Mouse (Mus musculus): ENCODE results near the gene Lztfl1. TPM values are rescaled to one million over a fixed set of nuclear protein-coding genes. Genes with fewer than 3 reads are reported as not detected.

Gene Lztfl1
- total RNA-seq (2014; fragmentation: Nextera tagmentation) = 78.5 and 97.2 TPM in 2 replicates
- total RNA-seq (2017) = 40.9 and 49.3 TPM in 2 replicates
- 1.4 and 1.8 TPM in 2 replicates for polyA plus RNA-seq (2012)

DNA sequence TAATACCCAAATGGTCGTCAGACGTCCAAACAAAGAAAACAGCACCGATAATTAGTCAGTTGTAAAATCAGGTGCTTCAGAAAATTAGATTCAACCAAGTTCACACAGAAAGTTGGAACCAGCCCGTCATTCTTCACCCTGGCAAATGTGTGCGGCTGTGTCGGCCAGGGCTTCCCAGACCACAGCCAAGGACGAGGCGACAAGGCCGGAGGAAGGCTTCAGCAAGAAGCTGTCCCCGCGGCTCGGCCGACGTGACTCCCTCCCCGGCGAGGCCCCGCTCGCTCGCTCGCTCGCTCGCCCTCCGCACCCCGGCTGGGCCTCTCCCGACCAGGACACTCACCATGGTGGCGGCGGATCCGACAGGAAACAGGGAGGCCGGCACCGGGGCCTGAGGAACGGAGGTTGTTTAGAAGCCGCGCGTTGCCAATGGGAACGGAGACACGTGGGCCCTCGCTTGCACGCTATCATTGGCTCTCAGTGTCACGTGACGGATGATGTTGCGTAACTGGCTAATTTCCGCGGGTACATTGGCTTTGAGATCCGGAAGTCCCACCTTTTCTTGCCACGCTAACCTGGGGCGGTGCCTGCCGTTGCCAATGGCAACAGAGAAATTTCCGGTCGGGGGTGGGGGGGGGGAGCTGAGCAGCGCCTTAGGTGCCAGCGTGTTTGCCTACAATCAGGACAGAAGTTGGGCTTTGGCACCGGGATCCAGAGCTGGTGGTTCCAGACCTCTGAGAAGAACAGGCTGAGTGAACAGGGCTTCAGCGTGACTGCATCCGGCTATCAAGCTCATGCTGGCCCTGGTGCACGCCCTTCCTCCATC lies at the start of gene Lztfl1:
Gene Lztfl1 (minus strand): TSS at position 512 of the 823 bp plus-strand sequence.
- Histone ChIP-seq H3K36me3 (replicated peaks) (peaks cover 7% of the 10 kb centered on the region), H3K27me3 (ENCODE audit: insufficient read depth, low read length) (no peaks in the 10 kb centered on the region), H3K9me3 (replicated peaks) (no peaks in the 10 kb centered on the region), H3K4me1 (ENCODE audit: insufficient read depth, low read depth, low read length) (peaks cover 11% of the 10 kb centered on the region; the same call in 1 of the 2 replicates), H3K4me3 (ENCODE audit: low read depth, low read length) (peak within 1 kb of the TSS; percentile 72)
- ATAC-seq (ENCODE audit: extremely low read depth, insufficient number of reproducible peaks, low FRiP score, poor library complexity, severe bottlenecking) (peak; percentile 99), DNase-seq (ENCODE audit: low spot score) (peak; percentile 75)
- TF ChIP-seq TAL1 (conservative IDR thresholded peaks at IDR 0.05; ENCODE audit: low read depth, low read length) = no peak
- TF ChIP-seq CTCF (IDR thresholded peaks at IDR 0.05; ENCODE audit: low read depth, low read length) = no peak
- TF ChIP-seq POLR2AphosphoS5 (IDR thresholded peaks at IDR 0.05; ENCODE audit: insufficient replicate concordance, low read depth, low read length) = no peak
- no peak for TF ChIP-seq GATA2 (IDR thresholded peaks at IDR 0.05; ENCODE audit: borderline replicate concordance, low read depth, low read length)
- no peak for TF ChIP-seq GATA1 (IDR thresholded peaks at IDR 0.05; ENCODE audit: borderline replicate concordance, low read length)

DNA sequence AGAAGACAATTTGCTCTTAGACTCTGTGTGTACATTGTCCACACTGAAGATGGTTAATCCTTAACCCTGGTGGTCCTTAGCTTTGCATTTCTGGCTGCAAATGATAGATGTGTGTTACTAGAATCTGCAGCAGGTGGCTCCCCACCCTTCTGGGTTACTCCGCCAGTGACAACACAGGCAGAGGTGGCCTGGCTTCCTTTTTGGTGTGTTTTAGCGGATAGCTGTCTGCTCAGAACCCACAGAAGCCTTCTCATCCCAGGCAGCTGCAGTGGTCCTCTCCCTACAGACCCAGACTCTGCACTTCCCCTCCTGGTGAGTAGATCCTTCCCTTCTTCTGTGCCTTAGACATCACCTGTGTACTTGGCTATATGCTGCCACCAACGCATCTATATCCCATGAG lies 49.5 kb upstream of the Lztfl1 start:
- Histone ChIP-seq H3K36me3 (replicated peaks) (no peaks in the 10 kb centered on the region), H3K4me3 (ENCODE audit: low read depth, low read length) (no peak overlapping the region), H3K9me3 (replicated peaks) (no peaks in the 10 kb centered on the region), H3K4me1 (ENCODE audit: insufficient read depth, low read depth, low read length) (peaks cover 4% of the 10 kb centered on the region), H3K27me3 (ENCODE audit: insufficient read depth, low read length) (peaks cover 23% of the 10 kb centered on the region)
- no peak for DNase-seq (ENCODE audit: low spot score)
- TF ChIP-seq GATA2 (IDR thresholded peaks at IDR 0.05; ENCODE audit: borderline replicate concordance, low read depth, low read length) = no peak
- TF ChIP-seq TAL1 (conservative IDR thresholded peaks at IDR 0.05; ENCODE audit: low read depth, low read length) = no peak
- no peak for TF ChIP-seq CTCF (IDR thresholded peaks at IDR 0.05; ENCODE audit: low read depth, low read length)
- no peak for TF ChIP-seq POLR2AphosphoS5 (IDR thresholded peaks at IDR 0.05; ENCODE audit: insufficient replicate concordance, low read depth, low read length)
- no peak for TF ChIP-seq GATA1 (IDR thresholded peaks at IDR 0.05; ENCODE audit: borderline replicate concordance, low read length)
- ATAC-seq (ENCODE audit: extremely low read depth, insufficient number of reproducible peaks, low FRiP score, poor library complexity, severe bottlenecking) = no peak

DNA sequence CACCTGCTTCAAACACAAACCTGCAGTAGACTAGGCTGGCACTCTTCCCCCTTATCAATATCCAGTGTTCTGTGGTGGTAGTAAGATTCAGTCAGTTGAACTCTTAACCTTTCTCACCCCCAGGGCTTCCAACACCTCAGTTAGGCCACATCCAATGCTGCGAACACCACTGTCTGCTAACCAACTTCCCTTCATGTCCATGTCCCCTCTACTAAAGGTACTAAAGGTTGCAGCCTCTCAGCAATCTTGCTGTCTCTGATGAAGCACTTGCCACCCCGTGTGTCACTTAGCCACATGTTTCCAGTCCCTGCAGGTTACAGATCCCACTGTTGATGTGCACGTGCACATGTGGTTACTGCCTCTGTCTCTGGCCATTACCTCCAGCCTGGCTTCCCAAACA lies 46.3 kb upstream of the Lztfl1 start:
- H3K9me3 ChIP-seq (replicated peaks) = no peaks in the 10 kb centered on the region
- peaks cover 11% of the 10 kb centered on the region for H3K27me3 ChIP-seq (ENCODE audit: insufficient read depth, low read length)
- no peaks in the 10 kb centered on the region for H3K36me3 ChIP-seq (replicated peaks)
- no peak overlapping the region for H3K4me3 ChIP-seq (ENCODE audit: low read depth, low read length)
- peaks cover 13% of the 10 kb centered on the region for H3K4me1 ChIP-seq (ENCODE audit: insufficient read depth, low read depth, low read length)
- TF ChIP-seq TAL1 (conservative IDR thresholded peaks at IDR 0.05; ENCODE audit: low read depth, low read length) (no peak), GATA1 (IDR thresholded peaks at IDR 0.05; ENCODE audit: borderline replicate concordance, low read length) (no peak), GATA2 (IDR thresholded peaks at IDR 0.05; ENCODE audit: borderline replicate concordance, low read depth, low read length) (no peak), CTCF (IDR thresholded peaks at IDR 0.05; ENCODE audit: low read depth, low read length) (no peak), POLR2AphosphoS5 (IDR thresholded peaks at IDR 0.05; ENCODE audit: insufficient replicate concordance, low read depth, low read length) (no peak)
- no peak for ATAC-seq (ENCODE audit: extremely low read depth, insufficient number of reproducible peaks, low FRiP score, poor library complexity, severe bottlenecking)
- DNase-seq (ENCODE audit: low spot score) = no peak

DNA sequence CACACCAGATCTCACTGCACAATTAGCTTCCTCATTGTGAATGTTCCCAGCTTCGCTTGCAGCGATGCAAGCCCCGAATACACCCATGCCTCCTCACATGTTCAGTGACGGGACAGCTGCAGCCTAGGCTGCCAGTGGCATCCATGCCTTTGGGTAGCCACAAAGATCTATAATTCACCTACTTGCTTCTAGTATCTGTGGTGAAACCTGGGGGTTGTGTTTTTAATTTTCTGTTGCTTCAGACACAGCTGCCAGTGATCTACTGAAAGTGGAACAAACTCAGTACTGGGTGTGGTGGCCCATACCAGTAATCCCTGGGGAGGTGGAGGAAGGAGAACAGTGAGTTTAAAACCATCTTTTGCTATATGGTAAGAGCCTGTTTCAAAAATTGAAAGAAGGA lies 45.4 kb upstream of the Lztfl1 start:
- no peaks in the 10 kb centered on the region for H3K9me3 ChIP-seq (replicated peaks)
- no peak for DNase-seq (ENCODE audit: low spot score)
- no peak for TF ChIP-seq CTCF (IDR thresholded peaks at IDR 0.05; ENCODE audit: low read depth, low read length)
- TF ChIP-seq POLR2AphosphoS5 (IDR thresholded peaks at IDR 0.05; ENCODE audit: insufficient replicate concordance, low read depth, low read length) = no peak
- TF ChIP-seq GATA2 (IDR thresholded peaks at IDR 0.05; ENCODE audit: borderline replicate concordance, low read depth, low read length) = no peak
- TF ChIP-seq GATA1 (IDR thresholded peaks at IDR 0.05; ENCODE audit: borderline replicate concordance, low read length) = no peak
- no peak for TF ChIP-seq TAL1 (conservative IDR thresholded peaks at IDR 0.05; ENCODE audit: low read depth, low read length)
- H3K4me1 ChIP-seq (ENCODE audit: insufficient read depth, low read depth, low read length) = peaks cover 20% of the 10 kb centered on the region
- no peak overlapping the region for H3K4me3 ChIP-seq (ENCODE audit: low read depth, low read length)
- no peak for ATAC-seq (ENCODE audit: extremely low read depth, insufficient number of reproducible peaks, low FRiP score, poor library complexity, severe bottlenecking)
- H3K27me3 ChIP-seq (ENCODE audit: insufficient read depth, low read length) = peaks cover 10% of the 10 kb centered on the region
- no peaks in the 10 kb centered on the region for H3K36me3 ChIP-seq (replicated peaks)

DNA sequence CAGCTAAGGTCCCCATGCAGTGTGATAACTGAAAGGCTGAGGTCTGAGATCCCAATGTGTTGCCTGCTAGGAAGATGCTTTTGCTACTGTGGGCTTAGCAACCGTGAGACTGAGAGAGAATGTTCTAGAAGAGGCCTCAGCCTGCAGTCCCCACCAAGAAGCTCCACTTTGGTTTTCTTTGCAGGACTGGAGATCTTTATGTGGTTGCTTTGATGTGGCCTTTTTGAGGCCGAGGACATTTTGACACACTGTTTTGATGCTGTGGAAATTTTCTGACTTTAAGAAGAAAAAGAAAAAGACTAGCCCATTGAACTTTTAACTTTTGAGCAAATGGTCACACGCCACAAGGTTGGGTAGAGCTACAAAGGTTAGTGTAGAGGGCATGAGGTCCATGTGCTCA lies 43.3 kb upstream of the Lztfl1 start:
- ATAC-seq (ENCODE audit: extremely low read depth, insufficient number of reproducible peaks, low FRiP score, poor library complexity, severe bottlenecking) = no peak
- Histone ChIP-seq H3K36me3 (replicated peaks) (no peaks in the 10 kb centered on the region), H3K9me3 (replicated peaks) (no peaks in the 10 kb centered on the region), H3K27me3 (ENCODE audit: insufficient read depth, low read length) (peaks cover 2% of the 10 kb centered on the region; the same call in 1 of the 2 replicates), H3K4me1 (ENCODE audit: insufficient read depth, low read depth, low read length) (peaks cover 37% of the 10 kb centered on the region), H3K4me3 (ENCODE audit: low read depth, low read length) (no peak overlapping the region)
- TF ChIP-seq GATA1 (IDR thresholded peaks at IDR 0.05; ENCODE audit: borderline replicate concordance, low read length) (no peak), TAL1 (conservative IDR thresholded peaks at IDR 0.05; ENCODE audit: low read depth, low read length) (no peak), POLR2AphosphoS5 (IDR thresholded peaks at IDR 0.05; ENCODE audit: insufficient replicate concordance, low read depth, low read length) (no peak), CTCF (IDR thresholded peaks at IDR 0.05; ENCODE audit: low read depth, low read length) (no peak), GATA2 (IDR thresholded peaks at IDR 0.05; ENCODE audit: borderline replicate concordance, low read depth, low read length) (no peak)
- DNase-seq (ENCODE audit: low spot score) = no peak

DNA sequence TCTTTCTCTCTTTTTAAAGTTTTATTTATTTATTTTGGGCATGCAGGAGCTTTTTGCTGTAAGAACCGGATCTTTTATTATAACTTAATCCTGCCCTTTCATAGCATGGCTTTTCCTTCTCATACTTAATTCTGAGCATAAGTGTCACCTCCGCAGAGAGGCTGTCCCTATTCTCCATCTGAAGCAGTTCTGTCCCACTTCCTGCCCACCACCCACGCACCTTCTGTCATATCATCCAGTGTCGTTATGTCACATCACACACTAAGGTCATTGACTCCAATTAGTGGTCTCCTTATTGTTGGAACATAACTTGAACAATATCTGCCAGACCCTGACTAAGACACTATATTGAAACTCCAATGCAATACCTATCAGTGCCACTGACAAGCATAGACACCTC lies 41.1 kb upstream of the Lztfl1 start:
- Histone ChIP-seq H3K9me3 (replicated peaks) (no peaks in the 10 kb centered on the region), H3K4me1 (ENCODE audit: insufficient read depth, low read depth, low read length) (peaks cover 36% of the 10 kb centered on the region), H3K36me3 (replicated peaks) (no peaks in the 10 kb centered on the region), H3K4me3 (ENCODE audit: low read depth, low read length) (no peak overlapping the region), H3K27me3 (ENCODE audit: insufficient read depth, low read length) (no peaks in the 10 kb centered on the region)
- ATAC-seq (ENCODE audit: extremely low read depth, insufficient number of reproducible peaks, low FRiP score, poor library complexity, severe bottlenecking) (no peak), DNase-seq (ENCODE audit: low spot score) (no peak)
- no peak for TF ChIP-seq POLR2AphosphoS5 (IDR thresholded peaks at IDR 0.05; ENCODE audit: insufficient replicate concordance, low read depth, low read length)
- no peak for TF ChIP-seq TAL1 (conservative IDR thresholded peaks at IDR 0.05; ENCODE audit: low read depth, low read length)
- TF ChIP-seq GATA1 (IDR thresholded peaks at IDR 0.05; ENCODE audit: borderline replicate concordance, low read length) = no peak
- no peak for TF ChIP-seq GATA2 (IDR thresholded peaks at IDR 0.05; ENCODE audit: borderline replicate concordance, low read depth, low read length)
- TF ChIP-seq CTCF (IDR thresholded peaks at IDR 0.05; ENCODE audit: low read depth, low read length) = no peak

Measured in G1E (cell line).